Mouse (Mus musculus) forelimb bud, embryonic 11.5 days (tissue): ENCODE data around the gene Mettl6.

Experiments used
- DNase-seq: peaks from one replicate; pipeline ENCODE4 v3.0.0-alpha.2; 2012; ENCODE audit warnings: low read depth, low spot score

Mettl6 gene

GRCm38 (mm10) chr14:31494975-31495455, at the start of gene Mettl6:
Gene Mettl6 (minus strand): TSS chr14:31495040.
- DNase-seq = peak; percentile 88

- DNase-seq = no peak
Measured at GRCm38 (mm10) chr14:31543885-31544442, 49.1 kb upstream of the Mettl6 start.

GRCm38 (mm10) chr14:31537298-31537697, 42.5 kb upstream of the Mettl6 start:
- no peak for DNase-seq

- DNase-seq = no peak
Measured at GRCm38 (mm10) chr14:31532656-31533055, 37.8 kb upstream of the Mettl6 start.

- no peak for DNase-seq
Measured at GRCm38 (mm10) chr14:31531506-31532148, 36.8 kb upstream of the Mettl6 start.

GRCm38 (mm10) chr14:31530847-31531246, 36.0 kb upstream of the Mettl6 start:
- DNase-seq = no peak

GRCm38 (mm10) chr14:31525040-31525810, 30.4 kb upstream of the Mettl6 start:
- no peak for DNase-seq

GRCm38 (mm10) chr14:31521318-31521717, 26.5 kb upstream of the Mettl6 start:
- DNase-seq = no peak

- DNase-seq = no peak
Measured at GRCm38 (mm10) chr14:31519165-31519564, 24.3 kb upstream of the Mettl6 start.

- no peak for DNase-seq
Measured at GRCm38 (mm10) chr14:31515895-31516294, 21.1 kb upstream of the Mettl6 start.

GRCm38 (mm10) chr14:31510322-31510721, 15.5 kb upstream of the Mettl6 start:
- DNase-seq = no peak

- no peak for DNase-seq
Measured at GRCm38 (mm10) chr14:31509911-31510310, 15.1 kb upstream of the Mettl6 start.

- DNase-seq = no peak
Measured at GRCm38 (mm10) chr14:31506456-31506855, 11.6 kb upstream of the Mettl6 start.

- DNase-seq = no peak
Measured at GRCm38 (mm10) chr14:31503406-31503805, 8.6 kb upstream of the Mettl6 start.

- DNase-seq = no peak
Measured at GRCm38 (mm10) chr14:31499526-31499925, 4.7 kb upstream of the Mettl6 start.

GRCm38 (mm10) chr14:31496241-31496646, 1.4 kb upstream of the Mettl6 start:
- DNase-seq = no peak

- no peak for DNase-seq
Measured at GRCm38 (mm10) chr14:31495538-31495937, 698 bp upstream of the Mettl6 start.

- DNase-seq = no peak
Measured at GRCm38 (mm10) chr14:31494349-31494974, 378 bp downstream of the Mettl6 start, which contains the start of gene Eaf1. Gene Eaf1 (plus strand): TSS chr14:31494399.

GRCm38 (mm10) chr14:31493901-31494300, 939 bp downstream of the Mettl6 start:
- DNase-seq = no peak

GRCm38 (mm10) chr14:31488055-31488454, 6.8 kb downstream of the Mettl6 start:
- no peak for DNase-seq

GRCm38 (mm10) chr14:31486465-31486864, 8.4 kb downstream of the Mettl6 start:
- DNase-seq = no peak

- DNase-seq = no peak
Measured at GRCm38 (mm10) chr14:31482417-31482816, 12.4 kb downstream of the Mettl6 start.
